Mouse (Mus musculus) embryonic fibroblast, embryonic 13.5 days (primary cell): ENCODE results near the gene Kank2.

Source experiments
- CTCF ChIP-seq: IDR thresholded peaks from 2 replicates; pipeline ENCODE4 v1.5.1; 2011; ENCODE audit warnings: mild to moderate bottlenecking, control low read depth, low read length, moderate library complexity, borderline replicate concordance; ENCODE audit not compliant: insufficient read depth
- POLR2A ChIP-seq: IDR thresholded peaks from 2 replicates; pipeline ENCODE4 v1.6.1; 2011; ENCODE audit warnings: low read depth, mild to moderate bottlenecking, control low read depth, low read length, moderate library complexity

DNA sequence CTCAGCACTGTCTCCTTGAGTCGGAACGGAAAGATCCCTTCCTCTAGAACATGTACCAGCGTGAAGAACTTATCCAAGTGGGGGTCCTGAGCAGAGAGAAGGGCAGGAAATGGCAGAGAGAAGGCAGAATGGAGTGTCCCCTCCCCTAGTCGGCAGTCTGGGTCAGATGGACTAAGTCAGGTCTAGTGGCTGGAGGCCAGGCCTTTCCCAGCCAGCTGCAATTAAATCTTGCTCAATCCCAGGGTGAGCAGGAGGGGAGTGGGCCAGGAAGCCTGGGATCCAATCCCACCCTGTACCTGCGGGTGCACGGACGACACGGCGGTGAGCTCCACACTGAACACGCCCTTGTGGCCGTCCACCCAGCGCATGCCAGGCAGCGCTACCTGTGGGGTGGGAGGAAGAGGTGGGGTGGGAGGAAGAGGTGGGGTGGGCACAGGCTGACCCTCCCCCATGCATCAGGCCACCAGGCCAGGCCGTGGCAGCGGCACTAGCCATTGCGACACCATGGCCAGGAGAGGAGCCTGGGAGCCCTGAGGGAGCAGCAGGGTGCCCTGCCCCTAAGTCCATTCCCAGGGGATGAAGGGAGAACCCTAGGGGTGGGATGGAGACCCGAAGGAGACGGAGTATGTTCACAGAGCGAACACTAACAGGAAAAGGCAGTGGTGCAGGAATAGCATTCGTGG lies 33.2 kb upstream of the Kank2 start:
- TF ChIP-seq CTCF (no peak), POLR2A (no peak)
